Mouse (Mus musculus) kidney, adult 10 weeks (tissue): ENCODE measurements around the gene Trim27. TPM values are rescaled to one million over a fixed set of nuclear protein-coding genes. Genes with fewer than 3 reads are reported as not detected.

Source experiments
- polyA plus RNA-seq: library from polyadenylated mRNA; stranded (reverse); fragments of 350-450 nt; fragmentation: Illumina TruSeq; extraction: RNeasy Lipid Tissue Mini Kit (QIAGEN cat#74804); gene quantifications from one replicate; pipeline ENCODE4 v1.2.3, GENCODE M21; 2014; ENCODE audit warnings: low read depth, low replicate concordance

Trim27 gene
- polyA plus RNA-seq = 21.5 TPM

GRCm38 (mm10) chr13:21179367-21179723, at the start of gene Trim27:
Gene Trim27 (plus strand): TSS chr13:21179445.

GRCm38 (mm10) chr13:21145767-21146166, 33.5 kb upstream of the Trim27 start, which contains the start of gene Olfr1368:
Gene Olfr1368 (minus strand): TSS chr13:21145867.

Other genes starting within 250 kb of the Trim27 start
- gene Olfr1370, start 104.5 kb upstream of the Trim27 start, polyA plus RNA-seq = not detected
- gene Olfr1369-ps1, start 68.0 kb upstream of the Trim27 start, polyA plus RNA-seq = not detected
- gene Olfr263, start 49.8 kb upstream of the Trim27 start, polyA plus RNA-seq = not detected
- gene Olfr1368, start 33.6 kb upstream of the Trim27 start, polyA plus RNA-seq = not detected
- not detected for gene Gpx5, start 113.3 kb downstream of the Trim27 start, polyA plus RNA-seq
- 104 TPM for gene Gpx6, start 132.7 kb downstream of the Trim27 start, polyA plus RNA-seq
- not detected for gene Olfr1367, start 167.5 kb downstream of the Trim27 start, polyA plus RNA-seq
- gene Zscan12, start 183.4 kb downstream of the Trim27 start, polyA plus RNA-seq = 9.8 TPM
- 62.6 TPM for gene Zkscan3, start 223.3 kb downstream of the Trim27 start, polyA plus RNA-seq